Mouse (Mus musculus): Measurements from ENCODE around the gene Fancg.

Fancg gene

DNA sequence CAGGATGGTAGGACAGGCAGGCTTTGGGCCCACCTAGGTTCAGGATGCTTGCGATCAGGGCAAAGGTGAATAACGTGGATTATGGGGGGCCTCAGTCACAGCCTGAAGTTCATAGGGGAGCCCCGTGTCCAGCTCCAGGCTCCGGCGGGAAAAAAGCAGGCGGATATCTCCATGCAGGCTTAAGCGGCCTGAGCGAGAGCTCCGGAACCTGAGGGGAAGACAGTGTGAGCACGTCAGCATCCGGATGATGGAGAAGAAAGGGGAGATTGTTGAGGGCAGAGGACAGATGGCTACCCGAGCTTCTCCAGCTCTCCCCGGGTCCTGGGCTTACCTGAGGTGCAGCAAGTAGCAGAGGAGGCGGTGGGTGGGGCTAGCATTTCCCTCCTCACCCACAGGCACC is 23.2 kb upstream of the Fancg start:
- DNase-seq (ENCODE audit: low spot score): no peak

DNA sequence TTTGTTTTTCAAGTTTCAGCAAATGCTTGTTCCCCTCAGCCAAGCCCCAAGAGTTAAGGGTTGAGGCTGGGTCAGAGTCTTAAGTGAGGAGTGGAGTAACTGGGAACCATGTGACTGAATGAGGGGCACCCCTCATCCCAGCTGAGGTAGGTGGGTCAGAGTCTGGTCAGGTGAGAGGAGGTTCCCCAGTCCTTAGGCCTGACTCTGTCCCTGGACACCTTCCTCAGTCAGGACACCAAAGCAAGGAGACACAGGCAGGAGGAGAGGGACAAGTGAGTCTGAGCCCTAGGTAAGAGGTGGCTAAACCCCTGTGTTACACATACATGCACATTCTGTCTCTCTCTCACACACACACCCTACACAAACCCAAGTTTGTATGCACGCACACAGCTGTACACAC is 22.2 kb upstream of the Fancg start:
- no peak for DNase-seq (ENCODE audit: low spot score)

GRCm38 (mm10) chr4:43031237-43031995 is 21.1 kb upstream of the Fancg start, which contains the start of gene Stoml2:
Stoml2 (minus strand) TSS chr4:43031710.
- DNase-seq (ENCODE audit: low spot score): peak; percentile 95

DNA sequence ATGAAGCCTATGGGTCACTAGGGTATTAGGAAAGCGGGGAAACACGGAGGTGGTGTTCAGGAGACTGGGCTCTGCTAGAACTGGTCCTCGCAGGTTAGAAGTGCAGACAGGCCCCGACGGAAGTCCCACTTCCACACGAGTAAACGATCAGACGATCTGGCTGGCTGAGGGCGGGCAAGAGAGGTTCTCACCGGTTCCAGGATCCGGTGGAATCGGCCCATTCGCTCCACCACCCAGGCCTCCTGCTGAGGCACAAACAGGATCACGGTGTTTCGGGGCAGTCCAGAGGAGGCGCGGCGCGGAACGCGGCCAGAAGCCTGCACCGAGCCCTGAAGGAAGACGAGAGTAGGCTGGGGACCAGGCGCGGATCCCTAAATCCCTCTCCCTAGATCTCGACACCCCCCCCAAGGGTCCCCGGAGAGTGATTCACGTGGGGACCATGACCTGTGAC is 20.5 kb upstream of the Fancg start:
- no peak for DNase-seq (ENCODE audit: low spot score)

DNA sequence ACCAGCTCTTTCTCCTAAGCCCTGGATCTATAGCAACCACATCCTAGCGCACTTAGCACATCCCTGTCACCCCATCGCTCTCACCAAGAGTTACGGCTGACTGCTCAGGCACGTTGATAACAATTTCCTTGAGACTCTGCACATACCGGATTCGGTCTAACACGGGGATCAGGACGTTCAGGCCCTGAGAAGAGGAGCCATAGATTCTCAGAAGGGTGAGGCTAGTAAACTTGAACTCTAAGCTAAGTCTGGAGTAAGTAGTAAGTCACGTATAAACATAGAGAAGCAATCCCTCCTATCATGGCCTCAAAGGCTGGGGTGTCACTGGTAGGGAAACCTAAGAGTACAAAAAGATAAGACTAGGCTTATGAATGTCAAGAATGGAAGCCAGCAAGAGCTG is 20.0 kb upstream of the Fancg start:
- DNase-seq (ENCODE audit: low spot score): no peak

GRCm38 (mm10) chr4:43029749-43030148 is 19.4 kb upstream of the Fancg start:
- DNase-seq (ENCODE audit: low spot score): no peak

DNA sequence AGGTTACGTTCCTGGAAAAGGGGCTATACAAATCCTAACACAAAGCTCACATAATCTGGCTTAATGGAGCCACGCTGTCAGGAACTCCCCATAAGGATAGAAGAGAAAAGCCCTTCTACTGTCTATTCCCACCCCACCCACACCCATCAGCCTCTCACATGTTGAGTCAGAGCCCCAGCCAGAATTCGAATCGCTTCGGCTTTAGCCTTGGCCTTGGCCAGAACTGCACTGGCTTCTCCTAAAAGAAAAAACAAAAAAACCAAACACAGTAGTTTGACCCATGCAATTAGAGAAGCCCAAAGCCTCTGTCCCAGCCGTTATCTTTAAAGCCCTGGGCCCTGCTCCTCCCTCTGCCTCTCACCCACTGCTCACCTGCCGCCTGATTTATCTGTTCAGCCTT is 18.8 kb upstream of the Fancg start:
- DNase-seq (ENCODE audit: low spot score): no peak

- DNase-seq (ENCODE audit: low spot score): peak; percentile 96
Measured at GRCm38 (mm10) chr4:43025084-43025960, 15.0 kb upstream of the Fancg start, which contains the start of gene Pigo. Pigo (minus strand) TSS chr4:43025819.

DNA sequence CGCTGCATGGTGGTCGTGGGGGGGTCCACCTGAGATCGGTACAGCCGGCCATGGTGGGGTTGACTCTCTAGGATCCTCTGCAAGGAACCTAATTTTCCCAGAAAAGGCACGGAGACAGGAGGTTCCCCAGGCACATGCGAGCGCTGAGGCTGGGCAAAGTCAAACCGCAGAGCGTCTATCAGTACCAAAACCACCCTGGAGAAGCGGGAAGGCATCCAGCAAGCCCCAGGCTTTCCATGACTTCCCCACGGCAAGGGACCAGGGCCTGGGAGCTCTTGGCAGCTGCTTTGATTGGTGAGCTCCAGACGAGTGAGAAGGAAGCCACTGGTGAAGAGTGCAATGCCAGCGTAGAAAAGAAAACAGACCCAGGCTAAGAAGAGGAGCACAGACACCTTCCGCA is 14.4 kb upstream of the Fancg start:
- no peak for DNase-seq (ENCODE audit: low spot score)

- no peak for DNase-seq (ENCODE audit: low spot score)
Measured at GRCm38 (mm10) chr4:43021341-43021740, 11.0 kb upstream of the Fancg start.

GRCm38 (mm10) chr4:43020876-43021275 is 10.6 kb upstream of the Fancg start:
- no peak for DNase-seq (ENCODE audit: low spot score)

- DNase-seq (ENCODE audit: low spot score): no peak
Measured at GRCm38 (mm10) chr4:43019641-43020465, 9.5 kb upstream of the Fancg start.

- no peak for DNase-seq (ENCODE audit: low spot score)
Measured at GRCm38 (mm10) chr4:43019176-43019575, 8.9 kb upstream of the Fancg start.

- no peak for DNase-seq (ENCODE audit: low spot score)
Measured at GRCm38 (mm10) chr4:43018156-43018555, 7.8 kb upstream of the Fancg start.

GRCm38 (mm10) chr4:43012091-43012490 is 1.8 kb upstream of the Fancg start:
- no peak for DNase-seq (ENCODE audit: low spot score)

DNA sequence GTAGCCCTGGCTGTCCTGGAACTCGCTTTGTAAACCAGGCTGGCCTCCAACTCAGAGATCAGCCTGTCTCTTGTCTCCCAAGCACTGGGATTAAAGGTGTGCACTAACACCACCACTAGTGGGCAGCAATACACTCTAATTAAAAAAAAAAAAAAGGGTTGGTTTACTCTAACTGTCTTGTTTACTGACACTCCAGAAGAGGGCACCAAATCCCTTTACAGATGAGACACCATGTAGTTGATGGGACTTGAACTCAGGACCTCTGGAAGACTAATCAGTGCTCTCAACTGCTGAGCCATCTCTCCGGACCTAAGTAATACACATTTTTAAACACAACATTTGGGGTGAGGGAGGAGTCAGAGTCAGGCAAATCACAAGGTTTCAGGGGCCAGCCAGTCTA is 4.5 kb downstream of the Fancg start:
- no peak for DNase-seq (ENCODE audit: low spot score)

DNA sequence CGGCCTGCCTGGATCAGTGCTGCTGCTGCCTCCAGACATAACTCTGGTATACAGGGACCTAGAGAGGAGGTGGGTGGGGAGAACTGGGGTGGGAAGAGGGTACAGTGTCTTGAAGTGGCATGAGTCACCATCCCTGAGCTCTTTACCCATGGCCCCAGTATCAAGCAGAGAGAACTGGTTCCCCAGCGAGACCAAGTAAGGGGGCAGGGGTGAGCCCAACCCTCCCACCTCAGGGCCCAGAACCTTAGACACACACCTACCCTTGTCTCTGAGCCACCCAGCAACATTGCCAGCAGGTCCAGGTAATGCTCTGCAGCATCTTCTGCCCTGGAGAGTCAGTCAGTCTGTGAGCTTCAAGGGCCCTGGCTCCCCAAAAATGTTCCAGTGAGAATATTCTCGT is 5.4 kb downstream of the Fancg start:
- no peak for DNase-seq (ENCODE audit: low spot score)

DNA sequence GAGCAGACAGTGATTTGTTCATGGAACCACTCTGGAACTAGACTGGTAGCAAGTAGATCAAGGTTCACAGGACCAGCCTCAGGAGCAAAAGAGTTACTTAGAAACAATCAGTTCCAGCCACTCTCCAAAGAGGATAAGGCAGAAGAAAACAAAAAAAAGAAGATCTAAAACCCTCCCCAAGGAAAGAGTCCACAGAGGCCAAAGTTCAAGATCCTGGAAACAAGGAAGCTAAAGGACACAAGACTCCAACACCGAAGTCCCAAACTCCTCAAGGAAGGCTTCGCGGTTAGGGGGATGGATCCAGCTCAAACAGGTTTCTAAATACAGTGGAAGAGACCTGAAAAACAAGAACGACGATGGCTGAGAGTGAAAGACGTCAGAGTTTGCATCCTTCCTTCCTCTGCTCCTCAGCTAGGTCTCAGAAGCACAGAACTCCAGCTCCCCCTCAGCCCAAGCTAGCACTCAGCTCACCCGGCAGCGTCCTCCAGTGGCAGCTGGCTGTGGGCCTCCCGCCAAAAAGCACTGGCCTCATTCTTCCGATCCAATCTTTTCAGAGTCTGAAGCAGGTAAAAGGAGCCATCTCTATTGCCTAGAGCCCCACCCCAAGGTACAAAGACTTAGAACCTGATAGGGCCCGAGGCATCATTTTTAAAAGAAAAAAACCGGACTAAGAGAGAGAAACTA is 7.4 kb downstream of the Fancg start:
- no peak for DNase-seq (ENCODE audit: low spot score)

DNA sequence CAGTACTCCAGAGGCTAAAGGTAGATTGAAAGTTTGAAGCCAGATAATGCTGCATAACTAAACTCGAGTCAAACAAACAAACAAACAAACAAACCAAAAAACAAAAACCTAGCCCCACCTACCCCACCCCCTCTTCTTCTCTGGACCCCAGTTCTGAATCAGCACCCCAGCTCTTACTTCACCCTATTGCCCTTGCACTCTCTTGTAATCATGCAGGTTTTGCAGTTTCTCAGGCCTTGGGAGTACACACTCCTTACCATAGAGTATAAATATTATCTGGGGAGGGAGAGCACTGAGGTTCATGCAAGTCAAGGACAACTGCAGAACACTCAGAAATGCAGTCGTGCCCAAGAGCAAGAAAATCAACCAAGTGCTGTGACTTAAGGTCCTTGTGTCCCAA is 9.0 kb downstream of the Fancg start:
- no peak for DNase-seq (ENCODE audit: low spot score)

- DNase-seq (ENCODE audit: low spot score): peak; percentile 99
Measured at GRCm38 (mm10) chr4:43000141-43000986, 9.9 kb downstream of the Fancg start, which contains the start of gene Vcp. Vcp (minus strand) TSS chr4:43000507.
